In the genomic region with DNA sequence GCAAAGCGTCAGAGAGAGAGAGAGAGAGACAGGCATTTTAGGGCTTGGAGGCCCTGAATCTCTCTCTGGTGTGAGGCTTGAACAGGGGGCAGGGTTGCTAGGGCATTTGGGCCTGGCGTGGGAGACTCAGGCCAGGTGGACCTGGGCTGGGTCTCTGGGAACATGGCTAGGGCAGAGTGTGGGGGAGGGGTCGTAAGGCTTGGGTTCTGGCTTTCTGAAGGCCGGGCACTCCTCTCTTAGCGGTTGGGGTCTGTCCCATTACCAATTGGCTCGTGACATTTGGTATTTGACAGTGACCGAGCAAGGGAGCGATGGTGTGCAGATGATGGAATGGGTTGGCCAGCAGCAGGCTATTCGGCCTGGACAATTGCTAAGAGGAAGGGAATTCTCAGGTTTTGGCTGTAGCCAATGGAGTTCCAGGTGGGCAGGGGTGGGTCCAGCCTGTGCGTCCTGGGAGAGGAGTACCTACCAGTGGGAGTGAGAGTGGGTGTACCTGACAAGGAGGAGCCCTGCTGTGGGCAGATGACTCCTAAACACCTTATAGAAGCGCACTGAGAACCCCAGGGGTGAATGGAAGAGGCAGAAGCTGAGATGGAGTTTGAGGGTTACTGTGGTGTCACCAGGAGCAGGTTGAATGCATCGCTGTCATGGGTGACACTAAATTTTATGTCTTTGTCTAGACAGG, we compare ENCODE assay signal across 8 mouse cellular contexts. TPM values are rescaled to one million over a fixed set of nuclear protein-coding genes. Genes with fewer than 3 reads are reported as not detected.
A peak's percentile ranks its signal among the peaks of the same experiment; 100 is the strongest.
DNase-seq lines count a peak whose midpoint lies in the region; ATAC-seq and TF ChIP-seq lines count a peak whose summit lies in the region.

No protein-coding gene starts in this region.

- H3K4me2 ChIP-seq in lung, postnatal 0 days (replicated peaks; ENCODE audit: low read depth, low read length), result peak overlapping the region; percentile 70
- peak overlapping the region; percentile 57 for H3K4me2 ChIP-seq in intestine, embryonic 14.5 days (ENCODE audit: low read length)
- peak overlapping the region; percentile 90 for H3K4me2 ChIP-seq in neural tube, embryonic 14.5 days (ENCODE audit: low read depth, low read length)

- no peak for ATAC-seq in lung, postnatal 0 days
- ATAC-seq in intestine, embryonic 14.5 days (replicated peaks; ENCODE audit: low FRiP score, low TSS enrichment, low read depth), result no peak
- ATAC-seq in neural tube, embryonic 14.5 days (ENCODE audit: low read depth), result peak; percentile 3; the same call in 1 of the 2 replicates

- H3K9ac ChIP-seq in lung, postnatal 0 days (replicated peaks; ENCODE audit: low read depth), result no peak overlapping the region
- peak overlapping the region; percentile 37 for H3K9ac ChIP-seq in intestine, embryonic 14.5 days (ENCODE audit: low read length)
- H3K9ac ChIP-seq in neural tube, embryonic 14.5 days (replicated peaks; ENCODE audit: low read depth, low read length), result peak overlapping the region; percentile 82

- no peak overlapping the region for H3K27ac ChIP-seq in lung, postnatal 0 days (ENCODE audit: low read length)
- peak overlapping the region; percentile 81 for H3K27ac ChIP-seq in embryonic facial prominence, embryonic 10.5 days (replicated peaks)
- no peak overlapping the region for H3K27ac ChIP-seq in intestine, embryonic 14.5 days (ENCODE audit: low read depth)
- H3K27ac ChIP-seq in neural tube, embryonic 14.5 days (ENCODE audit: low read depth, low read length), result peak overlapping the region; percentile 10; the same call in 1 of the 2 replicates

- no peak for TF ChIP-seq CTCF in lung, postnatal 0 days (IDR thresholded peaks at IDR 0.05)

- H3K9me3 ChIP-seq in lung, postnatal 0 days (ENCODE audit: low read length), result no peaks in the 10 kb centered on the region
- H3K9me3 ChIP-seq in embryonic facial prominence, embryonic 10.5 days, result no peaks in the 10 kb centered on the region
- no peaks in the 10 kb centered on the region for H3K9me3 ChIP-seq in intestine, embryonic 14.5 days (ENCODE audit: control insufficient read depth, low read length)
- H3K9me3 ChIP-seq in neural tube, embryonic 14.5 days (ENCODE audit: control insufficient read depth, low read length), result no peaks in the 10 kb centered on the region

- peaks cover 10% of the 10 kb centered on the region; the same call in 1 of the 2 replicates for H3K27me3 ChIP-seq in lung, postnatal 0 days (replicated peaks; ENCODE audit: insufficient read depth, low read length)
- peaks cover 53% of the 10 kb centered on the region for H3K27me3 ChIP-seq in embryonic facial prominence, embryonic 10.5 days (replicated peaks; ENCODE audit: low read depth, poor library complexity, severe bottlenecking)
- peaks cover 17% of the 10 kb centered on the region for H3K27me3 ChIP-seq in intestine, embryonic 14.5 days (replicated peaks; ENCODE audit: control insufficient read depth, insufficient read depth, low read length)
- 0 out of 2 replicates have a peak, but pooled peaks cover 2% of the 10 kb centered on the region for H3K27me3 ChIP-seq in neural tube, embryonic 14.5 days (ENCODE audit: control insufficient read depth, insufficient read depth, low read length)

- peaks cover 8% of the 10 kb centered on the region; the same call in 1 of the 2 replicates for H3K4me1 ChIP-seq in lung, postnatal 0 days (ENCODE audit: insufficient read depth, low read depth, low read length)
- H3K4me1 ChIP-seq in embryonic facial prominence, embryonic 10.5 days, result peaks cover 36% of the 10 kb centered on the region
- H3K4me1 ChIP-seq in intestine, embryonic 14.5 days (replicated peaks; ENCODE audit: control insufficient read depth, insufficient read depth, low read length), result peaks cover 13% of the 10 kb centered on the region; the same call in 1 of the 2 replicates
- peaks cover 12% of the 10 kb centered on the region for H3K4me1 ChIP-seq in neural tube, embryonic 14.5 days (ENCODE audit: control insufficient read depth, insufficient read depth, low read length)

- TF ChIP-seq EP300 in lung, postnatal 0 days (IDR thresholded peaks at IDR 0.05), result no peak

- WGBS in lung, postnatal 0 days, result 53% methylated on average over 12 of the region's 12 CpGs
- WGBS in embryonic facial prominence, embryonic 10.5 days, result 41% methylated on average over 12 of the region's 12 CpGs
- 40% methylated on average over 12 of the region's 12 CpGs for WGBS in intestine, embryonic 14.5 days
- 30% methylated on average over 12 of the region's 12 CpGs for WGBS in neural tube, embryonic 14.5 days

- H3K36me3 ChIP-seq in lung, postnatal 0 days (ENCODE audit: insufficient read depth, low read length), result no peaks in the 10 kb centered on the region
- H3K36me3 ChIP-seq in embryonic facial prominence, embryonic 10.5 days (replicated peaks), result peaks cover 35% of the 10 kb centered on the region
- H3K36me3 ChIP-seq in intestine, embryonic 14.5 days (ENCODE audit: control insufficient read depth, insufficient read depth, low read length), result no peaks in the 10 kb centered on the region; the same call in 1 of the 2 replicates
- H3K36me3 ChIP-seq in neural tube, embryonic 14.5 days (ENCODE audit: control insufficient read depth, insufficient read depth, low read length), result 0 out of 2 replicates have a peak, but pooled peaks cover 11% of the 10 kb centered on the region

- DNase-seq in lung, postnatal 0 days (ENCODE audit: low spot score), result no peak
- DNase-seq in lung, postnatal 10 days, result no peak
- no peak for DNase-seq in embryonic facial prominence, embryonic 10.5 days (ENCODE audit: low spot score)
- DNase-seq in intestine, embryonic 14.5 days (ENCODE audit: low spot score), result no peak
- DNase-seq in layer of hippocampus, adult 18-20 months (ENCODE audit: low spot score in 2 of 2), result no peak
- DNase-seq in ovary, adult 18-20 months (ENCODE audit: low spot score), result no peak
- no peak for DNase-seq in adipocyte (ENCODE audit: low spot score)

- H3K4me3 ChIP-seq in lung, postnatal 0 days (ENCODE audit: low read depth, low read length), result peak overlapping the region; percentile 43
- peak overlapping the region; percentile 78 for H3K4me3 ChIP-seq in embryonic facial prominence, embryonic 10.5 days
- peak overlapping the region; percentile 46 for H3K4me3 ChIP-seq in intestine, embryonic 14.5 days (ENCODE audit: low read depth, low read length)
- H3K4me3 ChIP-seq in neural tube, embryonic 14.5 days (ENCODE audit: low read depth, low read length), result peak overlapping the region; percentile 72

RNA-seq across cellular contexts. Expression of a gene that starts 0.7 kb away (rescaled TPM):
- 1.2 TPM in 2 replicates for polyA plus RNA-seq in lung, postnatal 0 days (2015; fragmentation: Nextera tagmentation; extraction: Ambion mirVana)
- 11.4 and 12.1 TPM in 2 replicates for polyA plus RNA-seq in embryonic facial prominence, embryonic 10.5 days (2016; fragmentation: Nextera tagmentation; extraction: Ambion mirVana)
- 6.6 and 7.6 TPM in 2 replicates for polyA plus RNA-seq in intestine, embryonic 14.5 days (2014; fragmentation: Nextera tagmentation; extraction: Ambion mirVana)
- polyA plus RNA-seq in neural tube, embryonic 14.5 days (2014; fragmentation: Nextera tagmentation; extraction: Ambion mirVana), result 24.9 and 29.4 TPM in 2 replicates
- 10 to 100 TPM; 19.4 to 25.4 TPM for total RNA-seq in layer of hippocampus, adult 18-20 months (2021)

RNA-seq across cellular contexts. Expression of a gene that starts 30.2 kb away (rescaled TPM):
- polyA plus RNA-seq in lung, postnatal 0 days (2015; fragmentation: Nextera tagmentation; extraction: Ambion mirVana), result 2.5 and 2.6 TPM in 2 replicates
- 57.5 and 59.4 TPM in 2 replicates for polyA plus RNA-seq in embryonic facial prominence, embryonic 10.5 days (2016; fragmentation: Nextera tagmentation; extraction: Ambion mirVana)
- 24.2 and 27.9 TPM in 2 replicates for polyA plus RNA-seq in intestine, embryonic 14.5 days (2014; fragmentation: Nextera tagmentation; extraction: Ambion mirVana)
- polyA plus RNA-seq in neural tube, embryonic 14.5 days (2014; fragmentation: Nextera tagmentation; extraction: Ambion mirVana), result 12.7 and 17.5 TPM in 2 replicates
- under 1 TPM; 0.91 to 0.97 TPM for total RNA-seq in layer of hippocampus, adult 18-20 months (2021)

RNA-seq across cellular contexts. Expression of a gene that starts 40.4 kb away (rescaled TPM):
- 1,321 and 1,744 TPM in 2 replicates for polyA plus RNA-seq in lung, postnatal 0 days (2015; fragmentation: Nextera tagmentation; extraction: Ambion mirVana)
- 53.6 and 57.1 TPM in 2 replicates for polyA plus RNA-seq in embryonic facial prominence, embryonic 10.5 days (2016; fragmentation: Nextera tagmentation; extraction: Ambion mirVana)
- 266 and 312 TPM in 2 replicates for polyA plus RNA-seq in intestine, embryonic 14.5 days (2014; fragmentation: Nextera tagmentation; extraction: Ambion mirVana)
- 11.7 and 46.0 TPM in 2 replicates for polyA plus RNA-seq in neural tube, embryonic 14.5 days (2014; fragmentation: Nextera tagmentation; extraction: Ambion mirVana)
- 10 to 100 TPM in 1 of 2 experiments, 1 to 10 TPM in 1; 9.5 to 10.3 TPM for total RNA-seq in layer of hippocampus, adult 18-20 months (2021)

RNA-seq across cellular contexts. Expression of a gene that starts 46.4 kb away (rescaled TPM):
- 1,357 and 1,498 TPM in 2 replicates for polyA plus RNA-seq in lung, postnatal 0 days (2015; fragmentation: Nextera tagmentation; extraction: Ambion mirVana)
- 91.8 and 96.4 TPM in 2 replicates for polyA plus RNA-seq in embryonic facial prominence, embryonic 10.5 days (2016; fragmentation: Nextera tagmentation; extraction: Ambion mirVana)
- polyA plus RNA-seq in intestine, embryonic 14.5 days (2014; fragmentation: Nextera tagmentation; extraction: Ambion mirVana), result 124 and 129 TPM in 2 replicates
- 239 and 300 TPM in 2 replicates for polyA plus RNA-seq in neural tube, embryonic 14.5 days (2014; fragmentation: Nextera tagmentation; extraction: Ambion mirVana)
- 100 to 1,000 TPM in 1 of 2 experiments, 10 to 100 TPM in 1; 91.2 to 107 TPM for total RNA-seq in layer of hippocampus, adult 18-20 months (2021)

Comparison
In these comparisons a context has a peak if more than half of its experiments do, and no peak if none do; other contexts are left out.
1. H3K27ac ChIP-seq: peak in embryonic facial prominence, embryonic 10.5 days (single experiment) and neural tube, embryonic 14.5 days (single experiment); none in lung, postnatal 0 days (single experiment) and intestine, embryonic 14.5 days (single experiment).
2. Peak in every context shown above with its lines, with median percentiles within 50 percentile points of each other: H3K4me2 ChIP-seq and H3K4me3 ChIP-seq.